Mouse (Mus musculus): ENCODE measurements around the gene Crabp2. TPM values are rescaled to one million over a fixed set of nuclear protein-coding genes. Genes with fewer than 3 reads are reported as not detected.
A peak's percentile ranks its signal among the peaks of the same experiment; 100 is the strongest.

Gene Crabp2
- total and polyA plus RNA-seq, 3 experiments = 0.38 to 1.0 TPM; not detected in 1

DNA sequence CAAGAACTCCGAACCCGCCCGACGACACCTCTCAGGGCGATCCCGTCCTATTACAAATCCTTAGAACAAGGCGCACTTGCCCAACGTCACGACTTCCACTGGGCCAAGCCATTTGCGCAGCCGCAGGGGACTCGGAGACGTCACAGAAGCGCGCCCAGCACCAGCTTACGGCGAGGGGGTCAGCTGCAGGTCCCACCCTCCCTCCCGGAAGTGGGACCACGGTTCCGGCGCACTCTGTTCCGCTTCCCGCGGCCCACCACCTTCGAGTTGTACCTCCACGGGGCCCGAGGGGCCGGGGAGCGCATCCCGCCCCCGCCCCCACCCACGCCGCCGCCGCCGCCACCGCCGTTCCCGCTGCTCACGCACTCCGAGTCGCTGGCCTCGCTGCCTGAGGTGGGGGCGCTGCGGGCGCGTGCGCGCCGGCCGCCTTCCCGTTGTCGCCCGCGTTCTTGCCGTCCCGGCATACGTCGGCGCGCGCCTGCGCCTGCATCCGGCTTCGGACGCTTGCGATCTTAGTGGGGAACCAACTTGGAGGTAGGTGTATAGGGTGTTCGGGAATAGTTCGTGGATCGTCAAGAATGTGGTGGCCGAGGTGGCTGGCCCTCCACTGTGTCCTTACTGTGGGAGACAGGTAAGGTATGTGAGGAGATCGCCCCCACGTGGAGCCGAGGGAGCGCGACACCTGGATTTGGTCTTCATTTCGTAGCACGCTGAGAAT, 18.2 kb upstream of the Crabp2 start, which contains the start of the genes Isg20l2 and Rrnad1:
Gene Isg20l2, plus strand, starts transcription at position 237 of the 718 bp plus-strand sequence.
Gene Rrnad1, minus strand, starts transcription at position 640 of the 718 bp plus-strand sequence.
- peaks cover 44 to 62% of the 10 kb centered on the region in 2 experiments for H3K36me3 ChIP-seq (replicated peaks in 1 of 2; ENCODE audit: control insufficient read depth in 1 of 2, insufficient read depth in 1 of 2, low read length in 1 of 2)
- no peak for TF ChIP-seq ZC3H11A (IDR thresholded peaks at IDR 0.05; ENCODE audit: low read depth, low read length)
- peak; percentile 33; the same call in 1 of the 2 replicates for TF ChIP-seq TCF12 (IDR thresholded peaks at IDR 0.05; ENCODE audit: low read depth, low read length)
- no peak for TF ChIP-seq MAFK (IDR thresholded peaks at IDR 0.05; ENCODE audit: insufficient replicate concordance, low read length)
- TF ChIP-seq JUND (conservative IDR thresholded peaks at IDR 0.05; ENCODE audit: low read depth, low read length) = no peak
- peak; percentile 85 for TF ChIP-seq MAZ (IDR thresholded peaks at IDR 0.05; ENCODE audit: low read depth, low read length)
- TF ChIP-seq NELFE (IDR thresholded peaks at IDR 0.05; ENCODE audit: low read depth, low read length) = peak; percentile 78
- peak; percentile 74 for TF ChIP-seq IRF4 (IDR thresholded peaks at IDR 0.05; ENCODE audit: low read depth, low read length)
- TF ChIP-seq MXI1 (IDR thresholded peaks at IDR 0.05; ENCODE audit: low read depth, low read length) = peak; percentile 73; the same call in 1 of the 2 replicates
- no peak for TF ChIP-seq EP300 (IDR thresholded peaks at IDR 0.05; ENCODE audit: low read length)
- TF ChIP-seq USF1 (IDR thresholded peaks at IDR 0.05; ENCODE audit: low read depth, low read length) = no peak
- peak; percentile 90 for TF ChIP-seq ELF1 (IDR thresholded peaks at IDR 0.05; ENCODE audit: low read depth, low read length)
- TF ChIP-seq BHLHE40 (IDR thresholded peaks at IDR 0.05; ENCODE audit: low read depth, low read length) = no peak
- no peak; the same call in 1 of the 2 replicates for TF ChIP-seq RCOR1 (conservative IDR thresholded peaks at IDR 0.05; ENCODE audit: low read depth, low read length)
- TF ChIP-seq MEF2A (IDR thresholded peaks at IDR 0.05; ENCODE audit: borderline replicate concordance, low read depth, low read length) = no peak; the same call in 1 of the 2 replicates
- peak; percentile 48 to 74; a peak in 3 of 4 replicates for TF ChIP-seq CTCF (conservative IDR thresholded peaks at IDR 0.05 in 1 of 2, IDR thresholded peaks at IDR 0.05 in 1 of 2; ENCODE audit: low read depth in 2 of 2, low read length in 2 of 2)
- TF ChIP-seq CHD2 (IDR thresholded peaks at IDR 0.05; ENCODE audit: low read length) = peak; percentile 42; the same call in 1 of the 2 replicates
- peak; percentile 33 for TF ChIP-seq RAD21 (IDR thresholded peaks at IDR 0.05; ENCODE audit: low read depth, low read length)
- TF ChIP-seq POLR2A (IDR thresholded peaks at IDR 0.05; ENCODE audit: low read depth, low read length) = peak; percentile 60
- no peak for TF ChIP-seq ZNF384 (IDR thresholded peaks at IDR 0.05; ENCODE audit: low read depth, low read length)
- peak; percentile 75; the same call in 1 of the 2 replicates for TF ChIP-seq KAT2A (IDR thresholded peaks at IDR 0.05; ENCODE audit: insufficient replicate concordance, low read length)
- TF ChIP-seq JUN (IDR thresholded peaks at IDR 0.05; ENCODE audit: insufficient read depth, low read depth, low read length) = no peak
- TF ChIP-seq MAX (IDR thresholded peaks at IDR 0.05; ENCODE audit: low read length) = peak; percentile 82
- TF ChIP-seq NRF1 (IDR thresholded peaks at IDR 0.05; ENCODE audit: low read depth, low read length) = peak; percentile 84
- TF ChIP-seq PAX5 (IDR thresholded peaks at IDR 0.05; ENCODE audit: low read length) = no peak
- TF ChIP-seq SMC3 (IDR thresholded peaks at IDR 0.05; ENCODE audit: low read depth, low read length) = peak; percentile 43; the same call in 1 of the 2 replicates
- TF ChIP-seq UBTF (IDR thresholded peaks at IDR 0.05; ENCODE audit: low read depth, low read length) = no peak
- TF ChIP-seq MYC (IDR thresholded peaks at IDR 0.05; ENCODE audit: low read depth, low read length) = peak; percentile 82; the same call in 1 of the 2 replicates
- peak; percentile 78 for TF ChIP-seq GABPA (IDR thresholded peaks at IDR 0.05; ENCODE audit: insufficient replicate concordance, low read depth, low read length)
- peak; percentile 72; the same call in 1 of the 2 replicates for TF ChIP-seq TBP (conservative IDR thresholded peaks at IDR 0.05; ENCODE audit: low read depth, low read length)
- TF ChIP-seq POLR2AphosphoS2 (IDR thresholded peaks at IDR 0.05; ENCODE audit: low read depth, low read length) = no peak
- no peak for TF ChIP-seq USF2 (conservative IDR thresholded peaks at IDR 0.05; ENCODE audit: low read depth, low read length)
- 0 out of 2 replicates have a peak, but pooled peaks have one; percentile 16 for TF ChIP-seq E2F4 (IDR thresholded peaks at IDR 0.05; ENCODE audit: insufficient replicate concordance, low read depth, low read length)
- TF ChIP-seq ZKSCAN1 (IDR thresholded peaks at IDR 0.05; ENCODE audit: borderline replicate concordance, low read depth, low read length) = no peak
- peak; percentile 57 for TF ChIP-seq SIN3A (IDR thresholded peaks at IDR 0.05; ENCODE audit: low read length)
- TF ChIP-seq CHD1 (IDR thresholded peaks at IDR 0.05; ENCODE audit: low read depth, low read length) = no peak
- TF ChIP-seq ETS1 (conservative IDR thresholded peaks at IDR 0.05; ENCODE audit: low read depth, low read length) = no peak; the same call in 1 of the 2 replicates
- TF ChIP-seq HCFC1 (IDR thresholded peaks at IDR 0.05; ENCODE audit: low read depth, low read length) = peak; percentile 92
- no peak for TF ChIP-seq ZMIZ1 (IDR thresholded peaks at IDR 0.05; ENCODE audit: low read depth, low read length)
- H3K79me2 ChIP-seq (replicated peaks; ENCODE audit: control insufficient read depth, extremely low read depth, insufficient read depth, poor library complexity, severe bottlenecking) = peaks cover 62% of the 10 kb centered on the region
- peak within 1 kb of the TSS; percentile 50 for H3K27ac ChIP-seq (ENCODE audit: insufficient read depth, low read depth)
- H3K4me1 ChIP-seq (ENCODE audit: control insufficient read depth in 1 of 2, insufficient read depth in 2 of 2) = peaks cover 10 to 45% of the 10 kb centered on the region in 2 experiments
- peak within 1 kb of the TSS; percentile 86 for H3K9ac ChIP-seq (ENCODE audit: insufficient read depth, low read depth)
- no peaks in the 10 kb centered on the region for H3K9me3 ChIP-seq (replicated peaks; ENCODE audit: low read length)
- DNase-seq (ENCODE audit: extremely low read depth) = peak; percentile 97
- H3K4me2 ChIP-seq (ENCODE audit: insufficient read depth, low read depth, poor library complexity, severe bottlenecking) = peak within 1 kb of the TSS; percentile 100
- H3K4me3 ChIP-seq (replicated peaks in 1 of 3; ENCODE audit: low read depth in 2 of 3, low read length in 2 of 3, poor library complexity in 1 of 3) = peak within 1 kb of the TSS; percentile 90 to 93 (median 90)
- dilution Hi-C loops (cut with MboI; ENCODE audit: extremely low pct_ligation_motif_present, extremely low pct_unique_long_range_greater_than_20kb, low sequenced_read_pairs) (no loop called here), in situ Hi-C loops (cut with MboI; ENCODE audit: low pct_ligation_motif_present, low pct_unique_long_range_greater_than_20kb, low sequenced_read_pairs) (no loop called here)
- H3K27me3 ChIP-seq (replicated peaks) = no peaks in the 10 kb centered on the region
